Mouse (Mus musculus): ENCODE measurements around the gene Selenov. TPM values are rescaled to one million over a fixed set of nuclear protein-coding genes. Genes with fewer than 3 reads are reported as not detected.

Selenov gene
- total RNA-seq, 2 experiments from 2014 or later: not detected

Other genes with a start within 250 kb of the Selenov start
- 10 to 100 TPM; 97.3 to 98.6 TPM for gene Psmc4, start 241.1 kb downstream of the Selenov start, total RNA-seq (2021)
- gene Fcgbp, start 219.9 kb downstream of the Selenov start, total RNA-seq (2021): under 1 TPM in 1 of 2 experiments, not detected in 1; 0.73 TPM
- gene 9530053A07Rik, start 161.7 kb downstream of the Selenov start, total RNA-seq (2021): not detected
- 10 to 100 TPM; 21.8 to 23.0 TPM for gene Fbl, start 121.5 kb downstream of the Selenov start, total RNA-seq (2021)
- 10 to 100 TPM; 48.1 to 84.1 TPM for gene Dyrk1b, start 111.7 kb downstream of the Selenov start, total RNA-seq (2021)
- gene Eid2, start 23.3 kb downstream of the Selenov start, total RNA-seq (2021): 1 to 10 TPM; 3.9 to 4.6 TPM
- 1 to 10 TPM; 6.3 to 6.9 TPM for gene Eid2b, start 13.4 kb downstream of the Selenov start, total RNA-seq (2021)
- not detected for gene Dll3, start 11.1 kb upstream of the Selenov start, total RNA-seq (2021)
- 10 to 100 TPM; 40.4 to 48.4 TPM for gene Timm50, start 20.9 kb upstream of the Selenov start, total RNA-seq (2021)
- gene Supt5, start 47.6 kb upstream of the Selenov start, total RNA-seq (2021): 10 to 100 TPM; 66.9 to 67.5 TPM
- 100 to 1,000 TPM; 385 to 425 TPM for gene Rps16, start 59.5 kb upstream of the Selenov start, total RNA-seq (2021)
- gene Plekhg2, start 81.4 kb upstream of the Selenov start, total RNA-seq (2021): 1 to 10 TPM; 4.8 to 5.9 TPM
- gene Zfp36, start 89.1 kb upstream of the Selenov start, total RNA-seq (2021): 10 to 100 TPM; 10.1 to 37.0 TPM
- gene Med29, start 101.5 kb upstream of the Selenov start, total RNA-seq (2021): 10 to 100 TPM; 22.7 to 24.1 TPM
- gene Paf1, start 101.8 kb upstream of the Selenov start, total RNA-seq (2021): 10 to 100 TPM; 29.5 to 31.2 TPM
- gene Gmfg, start 146.3 kb upstream of the Selenov start, total RNA-seq (2021): 1 to 10 TPM in 1 of 2 experiments, under 1 TPM in 1; 0.82 to 1.8 TPM
- under 1 TPM; 0.16 to 0.26 TPM for gene Lrfn1, start 160.8 kb upstream of the Selenov start, total RNA-seq (2021)
- not detected for gene Ifnl2, start 219.3 kb upstream of the Selenov start, total RNA-seq (2021)
- gene Ifnl3, start 231.7 kb upstream of the Selenov start, total RNA-seq (2021): not detected
- gene Sycn, start 249.7 kb upstream of the Selenov start, total RNA-seq (2021): not detected

Data from gastrocnemius, adult 18-20 months (tissue).